Mouse (Mus musculus) midbrain, embryonic 14.5 days (tissue): ENCODE results near the gene Nme8. TPM values are rescaled to one million over a fixed set of nuclear protein-coding genes. Genes with fewer than 3 reads are reported as not detected.

Source experiments
- ATAC-seq: fragments of 200-750 bp; cut with Nextera tagmentation; 2 replicates; pipeline ENCODE4 v1.8.0; 2017; ENCODE audit warnings: moderate number of reproducible peaks, moderate library complexity; ENCODE audit not compliant: low FRiP score, low TSS enrichment
- DNase-seq: peaks from one replicate; pipeline ENCODE4 v3.0.0-alpha.2; 2015
- H3K27ac ChIP-seq: fragments of 300-500 bp; sonication (generic); replicated peaks from 2 replicates; pipeline ENCODE4 v1.5.1; 2014; ENCODE audit warnings: mild to moderate bottlenecking, low read depth, low read length, moderate library complexity
- H3K27me3 ChIP-seq: fragments of 300-500 bp; sonication (generic); 2 replicates; pipeline ENCODE4 v1.6.1; 2014; ENCODE audit warnings: low read length, control low read depth, mixed read lengths; ENCODE audit not compliant: control insufficient read depth, insufficient read depth
- H3K36me3 ChIP-seq: fragments of 300-500 bp; sonication (generic); 2 replicates; pipeline ENCODE4 v1.6.1; 2014; ENCODE audit warnings: low read length, control low read depth; ENCODE audit not compliant: control insufficient read depth, insufficient read depth
- H3K4me1 ChIP-seq: fragments of 300-500 bp; sonication (generic); 2 replicates; pipeline ENCODE4 v1.6.1; 2014; ENCODE audit warnings: mild to moderate bottlenecking, antibody characterized with exemption, low read length, control low read depth; ENCODE audit not compliant: control insufficient read depth, insufficient read depth
- H3K4me2 ChIP-seq: fragments of 300-500 bp; sonication (generic); 2 replicates; pipeline ENCODE4 v1.6.1; 2014; ENCODE audit warnings: mild to moderate bottlenecking, low read length, moderate library complexity
- H3K4me3 ChIP-seq: fragments of 300-500 bp; sonication (generic); replicated peaks from 2 replicates; pipeline ENCODE4 v1.5.1; 2014; ENCODE audit warnings: low read depth, low read length
- H3K9ac ChIP-seq: fragments of 300-500 bp; sonication (generic); replicated peaks from 2 replicates; pipeline ENCODE4 v1.6.1; 2014; ENCODE audit warnings: mild to moderate bottlenecking, low read length, moderate library complexity
- H3K9me3 ChIP-seq: fragments of 300-500 bp; sonication (generic); 2 replicates; pipeline ENCODE4 v1.6.1; 2016; ENCODE audit warnings: low read length, control low read depth, mixed read lengths; ENCODE audit not compliant: control insufficient read depth
- WGBS: fragments of 180-500 bp; shearing (Covaris S2); extraction: QIAGEN DNeasy Blood & Tissue Kit; methylation state at CpG from one replicate; pipeline ENCODE4 v1.1.7; 2014; 5-methylcytosine and 5-hydroxymethylcytosine counted together
- polyA plus RNA-seq: library from polyadenylated mRNA; unstranded; fragments of >200 nt; fragmentation: Nextera tagmentation; extraction: Ambion mirVana; gene quantifications from 2 replicates; pipeline ENCODE4 v1.2.1, GENCODE M21; 2014

Gene Nme8
- polyA plus RNA-seq, 1 experiment from 2014 or later, result not detected

GRCm38 (mm10) chr13:19700733-19701442, 3.3 kb upstream of the Nme8 start:
- DNase-seq, result peak; percentile 5
- Histone ChIP-seq H3K9ac (no peak overlapping the region), H3K27me3 (no peaks in the 10 kb centered on the region), H3K9me3 (no peaks in the 10 kb centered on the region), H3K4me3 (no peak overlapping the region), H3K36me3 (no peaks in the 10 kb centered on the region), H3K4me1 (no peaks in the 10 kb centered on the region), H3K27ac (no peak overlapping the region), H3K4me2 (no peak overlapping the region)
- ATAC-seq, result no peak
- 88% methylated on average over 4 of the region's 4 CpGs for WGBS

GRCm38 (mm10) chr13:19698524-19699173, 1.1 kb upstream of the Nme8 start:
- Histone ChIP-seq H3K36me3 (no peaks in the 10 kb centered on the region), H3K27me3 (no peaks in the 10 kb centered on the region), H3K27ac (no peak overlapping the region), H3K9me3 (no peaks in the 10 kb centered on the region), H3K9ac (no peak overlapping the region), H3K4me2 (no peak overlapping the region), H3K4me3 (no peak overlapping the region), H3K4me1 (no peaks in the 10 kb centered on the region)
- no peak for ATAC-seq
- DNase-seq, result peak; percentile 86
- WGBS, result 26% methylated on average over 12 of the region's 12 CpGs

DNA sequence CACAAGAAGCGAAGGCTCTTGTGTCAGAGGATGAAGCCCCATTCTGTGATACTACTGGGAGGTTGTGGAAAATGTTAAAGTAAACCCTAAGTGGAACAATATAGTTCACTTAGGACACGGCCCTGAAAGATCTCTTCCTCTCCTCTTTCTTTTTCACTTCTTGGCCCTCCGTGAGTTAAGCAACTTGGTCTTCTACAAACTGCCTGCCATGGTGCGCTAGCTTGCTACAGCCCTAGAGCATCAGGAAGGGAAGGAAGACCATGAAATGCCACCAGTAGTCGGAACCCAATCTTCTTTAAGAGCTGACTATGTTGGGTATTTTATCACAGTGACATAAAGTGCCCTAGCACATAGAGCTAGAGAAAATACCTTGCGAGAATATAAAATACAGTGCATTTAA, 7.2 kb downstream of the Nme8 start:
- H3K27ac ChIP-seq, result no peak overlapping the region
- H3K9me3 ChIP-seq, result no peaks in the 10 kb centered on the region
- no peaks in the 10 kb centered on the region for H3K36me3 ChIP-seq
- 92% methylated on average over 6 of the region's 6 CpGs for WGBS
- no peak overlapping the region for H3K9ac ChIP-seq
- DNase-seq (no peak), ATAC-seq (no peak)
- no peak overlapping the region for H3K4me2 ChIP-seq
- H3K4me1 ChIP-seq, result no peaks in the 10 kb centered on the region
- no peak overlapping the region for H3K4me3 ChIP-seq
- H3K27me3 ChIP-seq, result no peaks in the 10 kb centered on the region

DNA sequence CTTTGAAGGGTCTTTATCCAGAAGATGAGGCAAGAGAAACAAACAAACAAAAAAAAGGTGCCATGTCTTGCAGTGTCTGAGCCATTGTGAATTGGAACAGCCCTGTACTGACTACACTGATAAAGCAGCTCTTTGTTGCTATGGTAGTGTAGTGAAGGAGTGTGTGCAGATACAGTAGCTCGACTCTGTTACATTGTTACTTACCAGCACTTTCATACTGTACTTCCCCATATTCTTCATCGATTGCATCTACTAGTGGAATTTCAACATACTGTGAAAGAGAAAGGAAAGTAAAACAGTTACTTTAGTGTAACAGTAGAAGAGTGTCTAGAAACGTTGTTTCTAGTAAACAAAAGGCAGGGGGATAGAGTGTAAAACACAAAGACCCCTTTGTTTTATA, 7.6 kb downstream of the Nme8 start:
- Histone ChIP-seq H3K4me1 (no peaks in the 10 kb centered on the region), H3K27ac (no peak overlapping the region)

GRCm38 (mm10) chr13:19684007-19684406, 13.6 kb downstream of the Nme8 start:
- Histone ChIP-seq H3K9me3 (no peaks in the 10 kb centered on the region), H3K36me3 (no peaks in the 10 kb centered on the region), H3K4me1 (no peaks in the 10 kb centered on the region), H3K27ac (no peak overlapping the region), H3K4me3 (no peak overlapping the region), H3K4me2 (no peak overlapping the region), H3K27me3 (no peaks in the 10 kb centered on the region), H3K9ac (no peak overlapping the region)
- ATAC-seq (peak; percentile 53), DNase-seq (peak; percentile 84)
- WGBS, result 66% methylated on average over 2 of the region's 2 CpGs

More for the DNA sequence above, 7.6 kb downstream of the Nme8 start:
- no peak overlapping the region for H3K9ac ChIP-seq
- ATAC-seq (no peak), DNase-seq (no peak)
- H3K9me3 ChIP-seq, result no peaks in the 10 kb centered on the region
- H3K36me3 ChIP-seq, result no peaks in the 10 kb centered on the region
- no peaks in the 10 kb centered on the region for H3K27me3 ChIP-seq
- no peak overlapping the region for H3K4me2 ChIP-seq
- no peak overlapping the region for H3K4me3 ChIP-seq
- WGBS, result 72% methylated on average over 3 of the region's 3 CpGs

GRCm38 (mm10) chr13:19682879-19683640, 14.5 kb downstream of the Nme8 start:
- Histone ChIP-seq H3K27ac (peak overlapping the region; percentile 73), H3K27me3 (no peaks in the 10 kb centered on the region), H3K9me3 (no peaks in the 10 kb centered on the region), H3K4me2 (no peak overlapping the region), H3K4me3 (no peak overlapping the region), H3K9ac (no peak overlapping the region), H3K36me3 (no peaks in the 10 kb centered on the region), H3K4me1 (no peaks in the 10 kb centered on the region)
- ATAC-seq (peak; percentile 87), DNase-seq (peak; percentile 81)
- 47% methylated on average over 8 of the region's 8 CpGs for WGBS

- Histone ChIP-seq H3K4me2 (no peak overlapping the region), H3K4me1 (no peaks in the 10 kb centered on the region), H3K36me3 (no peaks in the 10 kb centered on the region), H3K9me3 (no peaks in the 10 kb centered on the region), H3K27me3 (no peaks in the 10 kb centered on the region), H3K27ac (no peak overlapping the region), H3K4me3 (no peak overlapping the region), H3K9ac (no peak overlapping the region)
- ATAC-seq, result no peak
- peak; percentile 30 for DNase-seq
Measured at GRCm38 (mm10) chr13:19674601-19675000, 23.0 kb downstream of the Nme8 start.

GRCm38 (mm10) chr13:19674025-19674424, 23.6 kb downstream of the Nme8 start:
- no peak for ATAC-seq
- DNase-seq, result no peak
- WGBS, result 85% methylated on average over 3 of the region's 3 CpGs

More at GRCm38 (mm10) chr13:19674025-19674424, 23.6 kb downstream of the Nme8 start:
- Histone ChIP-seq H3K4me3 (no peak overlapping the region), H3K9me3 (no peaks in the 10 kb centered on the region), H3K27ac (no peak overlapping the region), H3K9ac (no peak overlapping the region), H3K27me3 (no peaks in the 10 kb centered on the region), H3K4me1 (no peaks in the 10 kb centered on the region), H3K36me3 (no peaks in the 10 kb centered on the region), H3K4me2 (no peak overlapping the region)
